Mouse (Mus musculus) thymus, adult 2 months (tissue): ENCODE data around the gene Ap3m1.

Experiments
- CTCF ChIP-seq: fragments of 200-500 bp; IDR thresholded peaks from 2 replicates; pipeline ENCODE4 v1.5.1; 2012; ENCODE audit warnings: mild to moderate bottlenecking, control low read depth, low read length, moderate library complexity, borderline replicate concordance; ENCODE audit not compliant: control insufficient read depth, poor library complexity, insufficient read depth; ENCODE audit errors: extremely low read depth
- POLR2A ChIP-seq: fragments of 200-500 bp; IDR thresholded peaks from 2 replicates; pipeline ENCODE4 v1.6.1; 2012; ENCODE audit warnings: mild to moderate bottlenecking, low read length, control low read depth, moderate library complexity; ENCODE audit not compliant: control insufficient read depth, poor library complexity, insufficient read depth; ENCODE audit errors: extremely low read depth

DNA sequence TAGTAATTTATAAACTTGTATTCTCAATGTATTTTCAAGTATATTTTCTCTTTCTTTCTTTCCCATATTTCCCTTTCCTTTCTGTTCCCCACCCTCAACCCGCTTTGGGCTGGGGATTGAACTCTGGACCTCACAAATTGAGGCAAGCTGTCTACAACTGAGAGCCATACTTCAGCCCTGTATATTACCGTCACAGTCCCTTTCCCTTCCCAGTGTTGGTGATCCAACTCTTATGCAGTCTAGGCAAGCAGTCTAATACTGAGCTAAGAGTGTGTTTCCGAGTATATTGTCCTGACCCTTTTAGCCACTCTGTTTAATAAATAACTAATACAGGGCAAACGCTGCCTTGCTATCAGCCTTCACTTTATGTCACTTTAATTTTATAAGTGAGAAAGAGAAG is 52.7 kb downstream of the Ap3m1 start:
- TF ChIP-seq POLR2A (no peak), CTCF (no peak)
